Mouse (Mus musculus) cortical plate, adult 2 months (tissue): ENCODE results near the gene Pdcl3.

Experiments used
- CTCF ChIP-seq: fragments of 200-500 bp; IDR thresholded peaks from 2 replicates; pipeline ENCODE4 v1.5.1; 2011; ENCODE audit warnings: mild to moderate bottlenecking, control low read depth, low read length; ENCODE audit not compliant: insufficient read depth; ENCODE audit errors: extremely low read depth
- POLR2A ChIP-seq: fragments of 200-500 bp; IDR thresholded peaks from 2 replicates; pipeline ENCODE4 v1.6.1; 2011; ENCODE audit warnings: mild to moderate bottlenecking, low read length, control low read depth; ENCODE audit not compliant: insufficient read depth; ENCODE audit errors: extremely low read depth

DNA sequence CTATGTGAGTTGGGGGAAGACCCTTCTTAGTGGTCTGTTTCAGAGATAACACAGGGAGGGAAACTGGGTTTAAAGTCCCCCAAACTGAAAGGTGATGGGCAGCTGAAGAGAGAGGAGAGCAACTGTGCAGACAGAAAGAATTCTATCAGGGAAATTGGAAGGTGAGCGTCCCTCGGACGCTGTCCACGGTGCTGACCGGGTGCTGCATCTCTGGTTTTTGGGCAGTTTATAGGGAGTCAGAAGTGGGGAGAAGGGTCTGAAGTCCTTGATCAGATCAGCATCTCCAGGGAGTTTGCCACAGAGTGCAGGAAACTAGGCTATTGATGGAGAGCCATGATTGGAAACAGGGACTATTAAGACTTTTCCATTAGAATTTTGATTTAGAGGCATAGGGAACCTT lies 45.8 kb upstream of the Pdcl3 start:
- TF ChIP-seq POLR2A (no peak), CTCF (no peak)
